Mouse (Mus musculus): ENCODE measurements around the gene Olfr943. TPM values are rescaled to one million over a fixed set of nuclear protein-coding genes. Genes with fewer than 3 reads are reported as not detected.

Olfr943 gene
- not detected in 2 replicates for polyA plus RNA-seq (2014; fragmentation: Nextera tagmentation; extraction: Ambion mirVana)

DNA sequence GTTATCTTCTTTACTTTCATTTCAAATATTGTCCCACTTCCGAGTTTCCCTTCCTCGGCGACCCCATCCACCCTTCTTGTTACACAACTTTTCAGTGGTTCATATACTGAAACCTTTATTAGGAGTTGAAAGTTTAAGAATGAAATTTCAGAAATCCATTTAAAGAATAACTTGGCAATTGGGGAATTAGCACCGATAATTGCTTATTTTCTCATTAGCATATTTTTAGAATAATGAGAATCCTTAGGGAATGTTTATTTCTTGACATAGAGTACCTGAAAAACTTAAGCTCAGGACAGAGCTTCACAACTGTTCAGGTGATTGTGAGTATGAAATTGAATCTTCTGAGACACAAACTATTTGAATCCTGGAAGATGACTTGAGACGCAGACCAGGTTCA is at the start of gene Olfr943:
Olfr943 (plus strand) TSS at position 301 of the 400 bp plus-strand sequence.
- DNase-seq (ENCODE audit: low spot score) (no peak), ATAC-seq (ENCODE audit: low FRiP score) (no peak)
- no peak within 1 kb of the TSS for H3K4me2 ChIP-seq (replicated peaks; ENCODE audit: low read depth, low read length)
- no peaks in the 10 kb centered on the region for H3K27me3 ChIP-seq (ENCODE audit: control insufficient read depth, insufficient read depth, low read length)
- no peak within 1 kb of the TSS for H3K27ac ChIP-seq (ENCODE audit: low read depth, low read length)
- no peaks in the 10 kb centered on the region for H3K4me1 ChIP-seq (replicated peaks; ENCODE audit: control insufficient read depth, insufficient read depth, low read length)
- H3K9me3 ChIP-seq (ENCODE audit: control insufficient read depth, low read length) = no peaks in the 10 kb centered on the region
- no peak within 1 kb of the TSS for H3K4me3 ChIP-seq (ENCODE audit: low read depth, low read length)
- no peak within 1 kb of the TSS for H3K9ac ChIP-seq (ENCODE audit: low read depth, low read length)
- 93% methylated on average over 5 of the region's 5 CpGs for WGBS
- H3K36me3 ChIP-seq (ENCODE audit: control insufficient read depth, insufficient read depth, low read length) = no peaks in the 10 kb centered on the region

- no peak overlapping the region for H3K4me3 ChIP-seq (ENCODE audit: low read depth, low read length)
- ATAC-seq (ENCODE audit: low FRiP score) (no peak), DNase-seq (ENCODE audit: low spot score) (no peak)
- WGBS = 86% methylated on average over 1 of the region's 1 CpGs
- no peaks in the 10 kb centered on the region for H3K4me1 ChIP-seq (replicated peaks; ENCODE audit: control insufficient read depth, insufficient read depth, low read length)
- H3K27me3 ChIP-seq (ENCODE audit: control insufficient read depth, insufficient read depth, low read length) = no peaks in the 10 kb centered on the region
- no peaks in the 10 kb centered on the region for H3K9me3 ChIP-seq (ENCODE audit: control insufficient read depth, low read length)
- H3K9ac ChIP-seq (ENCODE audit: low read depth, low read length) = no peak overlapping the region
- H3K36me3 ChIP-seq (ENCODE audit: control insufficient read depth, insufficient read depth, low read length) = no peaks in the 10 kb centered on the region
- no peak overlapping the region for H3K27ac ChIP-seq (ENCODE audit: low read depth, low read length)
- H3K4me2 ChIP-seq (replicated peaks; ENCODE audit: low read depth, low read length) = no peak overlapping the region
Measured at GRCm38 (mm10) chr9:39127326-39127725, 38.8 kb upstream of the Olfr943 start.

DNA sequence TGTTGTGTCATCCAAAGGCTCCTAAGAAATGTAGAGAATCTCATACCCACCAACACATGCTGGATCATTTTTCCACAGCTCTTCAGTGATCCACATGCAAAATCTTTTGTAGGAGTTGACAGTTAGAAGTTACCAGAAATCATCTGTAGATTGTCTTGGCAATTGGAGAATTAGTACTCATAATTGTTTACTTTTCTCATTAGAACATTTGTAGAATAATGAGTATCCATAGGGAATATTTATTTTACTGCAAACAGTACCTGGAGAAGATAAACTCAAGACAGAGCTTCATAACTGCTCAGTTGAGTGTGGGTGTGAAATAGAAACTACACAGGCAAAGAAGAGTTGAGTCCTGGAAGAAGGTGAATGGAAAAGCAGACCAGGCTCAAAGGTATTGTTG is 38.3 kb upstream of the Olfr943 start, which contains the start of gene Olfr27:
Olfr27 (plus strand) TSS at position 301 of the 400 bp plus-strand sequence.
- Histone ChIP-seq H3K9ac (ENCODE audit: low read depth, low read length) (no peak within 1 kb of the TSS), H3K4me1 (replicated peaks; ENCODE audit: control insufficient read depth, insufficient read depth, low read length) (no peaks in the 10 kb centered on the region), H3K4me2 (replicated peaks; ENCODE audit: low read depth, low read length) (no peak within 1 kb of the TSS), H3K4me3 (ENCODE audit: low read depth, low read length) (no peak within 1 kb of the TSS), H3K9me3 (ENCODE audit: control insufficient read depth, low read length) (no peaks in the 10 kb centered on the region), H3K27me3 (ENCODE audit: control insufficient read depth, insufficient read depth, low read length) (no peaks in the 10 kb centered on the region), H3K36me3 (ENCODE audit: control insufficient read depth, insufficient read depth, low read length) (no peaks in the 10 kb centered on the region), H3K27ac (ENCODE audit: low read depth, low read length) (no peak within 1 kb of the TSS)
- no peak for ATAC-seq (ENCODE audit: low FRiP score)
- DNase-seq (ENCODE audit: low spot score) = no peak

DNA sequence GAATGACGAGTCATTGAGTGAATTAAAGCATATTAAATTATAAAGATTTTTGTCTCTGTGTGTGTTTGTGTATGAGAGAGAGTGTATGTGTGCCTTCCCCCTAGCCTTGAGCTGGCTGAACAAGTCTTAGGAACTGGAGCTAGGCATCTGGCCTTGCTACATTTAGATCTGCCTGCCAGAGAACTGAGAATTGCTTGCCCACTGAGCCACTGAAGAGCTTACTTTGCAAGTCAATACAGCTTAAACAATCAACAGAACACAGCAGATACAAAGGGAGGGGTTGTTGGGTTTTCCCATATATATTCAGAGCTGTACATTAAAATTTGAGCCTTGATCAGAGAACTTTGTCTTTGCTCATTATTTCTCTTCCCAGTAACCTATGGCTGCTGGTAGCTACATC is 13.7 kb upstream of the Olfr943 start:
- Histone ChIP-seq H3K9me3 (ENCODE audit: control insufficient read depth, low read length) (no peaks in the 10 kb centered on the region), H3K4me3 (ENCODE audit: low read depth, low read length) (no peak overlapping the region), H3K27ac (ENCODE audit: low read depth, low read length) (no peak overlapping the region), H3K4me1 (replicated peaks; ENCODE audit: control insufficient read depth, insufficient read depth, low read length) (no peaks in the 10 kb centered on the region), H3K9ac (ENCODE audit: low read depth, low read length) (no peak overlapping the region), H3K36me3 (ENCODE audit: control insufficient read depth, insufficient read depth, low read length) (no peaks in the 10 kb centered on the region), H3K4me2 (replicated peaks; ENCODE audit: low read depth, low read length) (no peak overlapping the region), H3K27me3 (ENCODE audit: control insufficient read depth, insufficient read depth, low read length) (no peaks in the 10 kb centered on the region)
- WGBS = 59% methylated on average over 1 of the region's 1 CpGs
- no peak for ATAC-seq (ENCODE audit: low FRiP score)
- no peak for DNase-seq (ENCODE audit: low spot score)

DNA sequence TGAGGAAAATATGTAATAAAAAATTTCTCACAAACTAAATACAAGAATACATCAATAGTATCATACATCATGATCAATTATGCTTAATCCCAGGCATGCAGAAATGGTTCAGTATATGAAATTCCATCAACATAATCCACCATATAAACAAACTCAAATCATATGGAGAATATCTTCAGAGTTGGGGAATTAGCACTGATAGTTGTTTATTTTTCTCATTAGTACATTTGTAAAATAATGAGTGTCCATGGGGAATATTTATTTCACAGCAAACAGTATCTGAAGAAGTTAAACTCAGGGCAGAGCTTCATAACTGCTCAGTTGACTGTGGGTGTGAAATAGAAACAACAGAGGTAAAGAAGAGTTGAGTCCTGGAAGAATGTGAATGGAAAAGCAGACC is 35.5 kb downstream of the Olfr943 start, which contains the start of gene Olfr944:
Olfr944 (plus strand) TSS at position 301 of the 400 bp plus-strand sequence.
- H3K27ac ChIP-seq (ENCODE audit: low read depth, low read length) = no peak within 1 kb of the TSS
- H3K27me3 ChIP-seq (ENCODE audit: control insufficient read depth, insufficient read depth, low read length) = no peaks in the 10 kb centered on the region
- ATAC-seq (ENCODE audit: low FRiP score) (no peak), DNase-seq (ENCODE audit: low spot score) (no peak)
- H3K4me3 ChIP-seq (ENCODE audit: low read depth, low read length) = no peak within 1 kb of the TSS
- H3K36me3 ChIP-seq (ENCODE audit: control insufficient read depth, insufficient read depth, low read length) = no peaks in the 10 kb centered on the region
- no peaks in the 10 kb centered on the region for H3K9me3 ChIP-seq (ENCODE audit: control insufficient read depth, low read length)
- no peak within 1 kb of the TSS for H3K9ac ChIP-seq (ENCODE audit: low read depth, low read length)
- H3K4me2 ChIP-seq (replicated peaks; ENCODE audit: low read depth, low read length) = no peak within 1 kb of the TSS
- no peaks in the 10 kb centered on the region for H3K4me1 ChIP-seq (replicated peaks; ENCODE audit: control insufficient read depth, insufficient read depth, low read length)

Other genes with a start within 250 kb of the Olfr943 start
- not detected in 2 replicates for gene Olfr930, start 236.5 kb upstream of the Olfr943 start, polyA plus RNA-seq (2014; fragmentation: Nextera tagmentation; extraction: Ambion mirVana)
- gene Olfr933, start 194.0 kb upstream of the Olfr943 start, polyA plus RNA-seq (2014; fragmentation: Nextera tagmentation; extraction: Ambion mirVana) = not detected in 2 replicates
- not detected in 2 replicates for gene Olfr934, start 178.0 kb upstream of the Olfr943 start, polyA plus RNA-seq (2014; fragmentation: Nextera tagmentation; extraction: Ambion mirVana)
- not detected in 2 replicates for gene Olfr935, start 166.6 kb upstream of the Olfr943 start, polyA plus RNA-seq (2014; fragmentation: Nextera tagmentation; extraction: Ambion mirVana)
- not detected in 2 replicates for gene Olfr146, start 142.9 kb upstream of the Olfr943 start, polyA plus RNA-seq (2014; fragmentation: Nextera tagmentation; extraction: Ambion mirVana)
- gene Olfr937, start 101.4 kb upstream of the Olfr943 start, polyA plus RNA-seq (2014; fragmentation: Nextera tagmentation; extraction: Ambion mirVana) = not detected in 2 replicates
- not detected in 2 replicates for gene Olfr938, start 87.4 kb upstream of the Olfr943 start, polyA plus RNA-seq (2014; fragmentation: Nextera tagmentation; extraction: Ambion mirVana)
- gene Olfr27, start 38.2 kb upstream of the Olfr943 start, polyA plus RNA-seq (2014; fragmentation: Nextera tagmentation; extraction: Ambion mirVana) = not detected in 2 replicates
- gene Olfr944, start 35.6 kb downstream of the Olfr943 start, polyA plus RNA-seq (2014; fragmentation: Nextera tagmentation; extraction: Ambion mirVana) = not detected in 2 replicates
- gene Olfr1537, start 83.7 kb downstream of the Olfr943 start, polyA plus RNA-seq (2014; fragmentation: Nextera tagmentation; extraction: Ambion mirVana) = not detected in 2 replicates
- not detected in 2 replicates for gene Olfr945, start 110.5 kb downstream of the Olfr943 start, polyA plus RNA-seq (2014; fragmentation: Nextera tagmentation; extraction: Ambion mirVana)
- not detected in 2 replicates for gene Olfr948, start 159.7 kb downstream of the Olfr943 start, polyA plus RNA-seq (2014; fragmentation: Nextera tagmentation; extraction: Ambion mirVana)
- not detected in 2 replicates for gene Olfr951, start 221.1 kb downstream of the Olfr943 start, polyA plus RNA-seq (2014; fragmentation: Nextera tagmentation; extraction: Ambion mirVana)

Data from hindbrain, embryonic 11.5 days (tissue).